Mouse (Mus musculus): ENCODE data around the gene Gm28729.
"Not testable (repeated sequence)": the region's sequence is repeated elsewhere in the genome, so short reads cannot be mapped to it uniquely, and the experiment has no call there.

Gene Gm28729

DNA sequence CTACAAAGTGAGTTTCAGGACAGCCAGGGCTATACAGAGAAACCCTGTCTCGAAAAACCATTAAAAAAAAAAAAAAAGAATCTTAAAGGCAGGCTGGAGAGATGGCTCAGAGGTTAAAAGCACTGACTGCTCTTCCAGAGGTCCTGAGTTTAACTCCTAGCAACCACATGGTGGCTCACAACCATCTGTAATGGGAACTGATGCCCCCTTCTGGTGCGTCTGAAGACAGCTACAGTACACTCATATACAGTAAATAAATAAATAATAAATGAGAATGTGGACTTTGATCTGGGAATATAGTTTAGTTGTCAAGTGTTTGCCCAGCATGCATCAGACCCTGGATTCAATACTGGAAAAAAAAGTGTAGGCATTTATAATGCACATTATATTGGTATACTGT is 3.5 kb downstream of the Gm28729 start:
- DNase-seq (ENCODE audit: low spot score), result not testable (repeated sequence)

DNA sequence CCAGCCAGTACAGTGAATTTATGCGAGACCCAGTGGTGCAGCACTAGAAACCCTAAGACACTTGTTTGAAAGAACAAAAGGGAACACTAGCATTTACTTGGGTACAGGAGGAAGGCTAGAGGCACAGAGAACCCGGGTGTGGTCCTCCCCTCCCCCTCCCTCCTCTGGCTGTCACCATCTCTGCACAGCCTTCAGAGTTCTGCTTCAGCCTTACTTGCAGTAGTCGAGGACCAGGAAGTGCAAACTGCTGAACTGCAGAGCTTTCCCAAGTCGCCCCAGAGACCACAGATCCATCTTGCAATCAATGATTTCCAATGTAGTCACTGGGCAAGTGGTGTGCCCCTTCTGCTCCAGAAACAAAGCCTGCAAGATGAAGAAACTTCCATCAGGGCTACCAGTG is 7.6 kb downstream of the Gm28729 start:
- DNase-seq (ENCODE audit: low spot score), result no peak

DNA sequence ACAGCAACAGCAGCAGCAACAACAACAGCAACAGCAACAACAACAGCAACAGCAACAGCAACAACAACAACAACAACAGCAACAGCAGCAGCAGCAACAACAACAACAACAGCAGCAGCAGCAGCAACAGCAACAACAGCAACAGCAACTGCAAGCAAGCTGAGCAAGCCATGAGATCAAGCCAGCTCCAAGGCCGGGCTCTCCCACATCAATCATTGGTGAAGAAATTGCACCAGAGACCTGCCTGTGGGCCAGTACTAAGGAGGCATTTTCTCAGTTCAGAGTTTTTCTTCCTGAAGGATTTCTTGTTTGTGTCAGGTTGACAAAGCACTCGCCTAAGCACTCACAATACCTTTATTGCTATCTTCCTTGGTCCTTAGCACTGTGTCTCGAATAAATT is 8.3 kb downstream of the Gm28729 start:
- DNase-seq (ENCODE audit: low spot score), result no peak

DNA sequence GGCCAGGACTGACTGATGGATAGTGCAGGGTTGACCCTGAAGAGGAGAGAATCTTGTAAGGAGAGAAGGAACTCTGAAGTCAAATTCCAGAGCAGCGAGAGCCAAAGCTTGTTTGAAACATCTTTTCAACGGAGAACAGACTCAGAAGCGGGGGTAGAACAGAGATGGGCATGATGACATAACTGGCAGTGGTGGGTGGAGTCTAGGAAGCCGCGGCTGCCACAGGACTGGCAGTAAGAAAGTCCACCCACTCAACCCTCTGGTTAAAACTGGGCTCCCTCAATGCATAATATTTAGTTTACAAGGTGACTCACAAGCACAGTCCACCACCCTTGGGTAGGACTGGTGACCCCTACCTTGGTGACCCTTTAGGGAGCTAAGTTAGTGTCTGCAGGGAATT is 9.3 kb downstream of the Gm28729 start:
- DNase-seq (ENCODE audit: low spot score), result no peak

DNA sequence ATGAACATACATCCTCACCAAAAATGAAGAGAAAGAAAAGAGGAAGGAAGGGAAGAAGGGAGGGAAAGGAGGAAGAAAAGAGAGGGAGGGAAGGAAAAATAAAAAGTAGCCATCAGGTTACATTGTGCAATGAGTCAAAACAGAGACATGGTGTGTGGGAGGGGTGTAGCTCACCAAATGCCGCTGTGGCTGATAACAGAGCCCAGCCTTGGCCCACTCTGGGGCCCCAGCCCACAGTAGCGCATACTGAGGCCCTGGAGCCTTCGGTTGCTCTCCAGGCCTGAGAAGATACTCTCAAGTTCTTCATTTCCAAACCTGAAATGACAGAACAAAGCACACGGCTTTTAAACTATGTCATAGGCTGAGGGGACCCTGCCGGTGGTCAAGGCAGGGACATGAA is 10.8 kb downstream of the Gm28729 start:
- no peak for DNase-seq (ENCODE audit: low spot score)

DNA sequence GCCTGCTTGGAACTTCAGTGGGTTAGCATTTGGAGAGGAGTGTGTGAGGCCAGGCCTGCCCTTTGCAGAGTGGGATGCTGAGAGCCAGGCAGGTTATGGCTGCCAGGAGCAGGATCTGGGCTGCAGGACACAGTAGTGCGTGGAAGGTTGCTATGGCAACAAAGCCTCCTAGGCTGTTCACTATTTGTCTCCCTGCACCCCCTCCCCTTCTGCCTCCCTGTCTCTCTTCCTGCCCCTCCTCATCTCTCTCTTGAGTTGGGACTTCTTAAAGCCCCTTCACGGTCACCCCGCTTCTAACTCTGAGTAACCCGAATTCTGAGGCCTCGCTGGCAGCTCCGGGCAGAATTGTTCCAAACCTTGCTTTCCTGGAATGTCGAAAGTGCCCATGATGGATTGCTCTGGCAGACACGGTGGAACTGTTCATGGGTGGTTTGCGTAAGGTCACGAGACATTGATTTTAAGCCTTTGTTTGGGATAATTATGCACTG is 19.0 kb downstream of the Gm28729 start:
- peak; percentile 36 for DNase-seq (ENCODE audit: low spot score)

DNA sequence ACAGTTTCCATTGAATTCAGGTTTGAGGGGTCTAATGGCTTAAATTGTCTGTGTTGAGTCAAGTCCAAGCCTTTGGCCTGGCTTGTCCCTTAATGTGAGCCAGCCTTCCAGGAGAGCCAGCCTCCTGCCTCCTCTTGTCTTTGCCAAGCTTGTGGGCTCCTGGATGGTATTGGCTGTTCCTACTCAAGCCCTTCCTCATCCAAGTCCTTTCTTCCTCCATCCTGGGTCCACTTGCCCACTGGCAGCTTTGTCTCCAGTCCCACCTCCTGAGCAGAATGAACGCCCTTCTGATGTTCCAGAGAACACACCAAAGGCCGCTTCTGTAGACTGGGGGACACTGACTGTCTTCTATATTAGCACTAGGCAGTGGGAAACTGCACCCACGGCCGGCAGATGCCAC is 19.9 kb downstream of the Gm28729 start:
- no peak for DNase-seq (ENCODE audit: low spot score)

DNA sequence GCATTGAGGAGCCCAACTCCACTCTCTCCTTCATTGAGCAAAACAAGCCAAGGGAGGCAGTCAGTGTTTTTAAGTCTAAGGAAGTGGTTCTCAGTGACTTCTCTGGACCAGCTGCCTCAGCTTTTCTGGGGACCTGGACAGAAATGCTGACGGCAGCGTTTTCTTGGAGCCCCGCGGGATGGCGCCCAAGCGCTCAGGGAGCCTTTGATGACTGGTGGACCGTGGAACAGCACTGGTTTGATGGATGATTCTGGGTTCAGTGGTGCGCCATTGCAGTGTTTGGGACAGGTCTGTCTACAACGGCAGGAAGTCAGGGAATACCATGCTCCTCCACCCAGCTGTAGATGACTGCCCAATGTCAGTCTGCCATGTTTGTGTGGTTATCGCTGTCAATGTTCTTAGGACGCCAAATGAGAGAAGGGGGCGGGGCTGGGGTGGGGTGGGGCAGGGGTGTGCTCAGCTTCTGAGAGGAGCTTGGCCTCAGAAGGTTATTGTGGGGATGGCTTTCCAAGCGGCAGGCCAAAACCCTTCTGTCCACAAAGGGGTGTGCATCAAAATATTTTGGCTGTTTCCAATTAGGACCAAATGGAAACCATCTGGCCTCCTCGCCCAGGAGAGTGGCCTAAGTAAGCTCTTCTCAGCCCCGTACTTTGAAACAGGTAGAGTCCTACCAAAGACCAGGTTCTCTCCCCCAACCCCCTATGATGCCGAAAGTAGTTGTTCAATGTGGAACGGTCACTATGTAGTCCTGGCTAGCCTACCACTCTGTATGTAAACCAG is 20.8 kb downstream of the Gm28729 start:
- DNase-seq (ENCODE audit: low spot score), result no peak

DNA sequence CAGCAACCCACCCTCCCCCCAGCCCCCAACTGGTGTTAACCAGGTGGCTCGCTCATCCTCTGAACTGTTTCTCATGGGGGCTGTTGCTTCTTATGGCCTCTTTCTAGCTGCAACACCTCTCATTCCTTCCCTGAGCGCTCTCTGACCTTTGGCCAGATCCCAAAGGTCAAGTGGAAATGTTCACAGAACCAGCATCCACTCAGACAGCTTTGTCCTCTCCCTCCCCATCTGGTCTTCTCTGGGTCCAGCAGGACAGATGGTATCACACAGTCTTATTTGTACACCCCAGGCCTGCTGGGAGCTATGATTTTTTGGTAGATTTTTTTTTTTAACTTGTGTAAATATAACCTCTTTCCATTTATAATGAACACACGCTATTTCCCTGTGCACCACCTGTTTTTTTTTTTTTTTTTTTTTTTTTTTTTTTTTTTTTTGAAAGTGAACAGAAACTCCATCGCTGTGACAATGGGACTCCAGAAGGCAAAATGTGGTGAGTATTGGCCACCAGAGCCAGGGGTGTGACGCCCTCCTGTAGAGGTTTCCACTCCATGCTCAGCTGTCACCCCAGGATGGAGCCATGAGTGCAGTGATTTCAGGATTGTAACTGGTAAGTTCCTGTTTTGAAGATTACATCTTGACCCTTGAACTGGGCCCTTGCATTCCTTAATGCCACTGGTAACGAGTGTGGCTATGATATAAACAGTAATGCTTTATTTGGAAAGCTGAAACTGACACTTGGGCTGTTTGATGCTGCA is 22.0 kb downstream of the Gm28729 start:
- no peak for DNase-seq (ENCODE audit: low spot score)

DNA sequence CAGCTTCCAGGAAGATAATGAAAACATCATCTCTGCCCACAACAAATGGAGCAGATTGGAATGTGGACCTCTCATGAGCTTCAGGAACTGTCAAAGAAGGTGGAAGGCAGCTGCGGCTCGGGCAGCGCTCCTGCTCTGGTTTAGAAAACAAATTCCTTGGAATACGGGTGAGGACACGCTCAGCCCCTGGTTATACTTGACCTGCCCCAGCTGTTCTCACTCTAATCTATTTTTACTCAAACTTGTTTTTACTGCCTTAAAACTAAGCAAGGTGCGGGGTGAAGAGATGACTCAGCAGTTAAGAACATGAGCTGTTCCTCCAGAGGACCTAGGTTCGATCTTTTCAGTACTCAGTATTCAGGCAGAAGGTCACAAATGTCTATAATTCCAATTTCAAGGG is 23.8 kb downstream of the Gm28729 start:
- no peak for DNase-seq (ENCODE audit: low spot score)

DNA sequence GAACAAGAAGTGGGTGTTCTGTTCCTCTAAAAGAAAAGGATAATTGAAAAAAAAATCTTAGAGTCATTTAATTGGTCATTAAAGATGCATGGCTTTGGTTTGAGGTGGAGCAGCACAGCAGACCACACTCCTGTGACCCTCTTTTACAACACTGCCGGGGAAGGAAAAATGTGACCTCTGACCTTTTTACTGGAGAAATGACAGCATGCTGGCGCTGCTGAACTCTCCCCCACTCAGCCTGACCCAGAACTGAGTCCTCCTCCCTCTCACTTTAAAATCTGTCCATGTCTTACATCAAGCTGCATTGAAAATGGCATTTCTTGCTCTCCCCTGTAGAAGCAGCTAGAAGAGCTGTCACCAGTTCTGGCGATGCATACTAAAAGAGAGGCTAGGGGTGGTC is 31.9 kb downstream of the Gm28729 start:
- DNase-seq (ENCODE audit: low spot score), result no peak

DNA sequence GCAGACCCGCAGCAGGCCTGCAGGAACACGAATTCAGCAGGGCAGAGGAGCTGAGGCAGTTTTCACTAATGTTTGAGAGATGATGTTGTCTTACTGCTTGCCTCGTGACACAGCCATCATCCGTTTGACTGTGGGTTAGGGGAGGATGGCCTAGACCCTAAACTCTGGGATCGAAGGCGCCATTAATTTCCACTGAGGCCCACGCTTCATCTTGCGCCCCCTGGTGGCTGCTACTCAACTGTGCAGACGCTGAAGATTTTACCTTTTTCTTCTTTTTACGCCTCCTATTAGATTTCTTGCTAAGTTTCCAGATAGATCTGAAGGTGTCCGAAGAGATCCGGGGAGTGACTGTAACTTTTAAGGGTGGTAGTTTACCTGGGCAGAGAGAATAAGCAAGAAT is 33.3 kb downstream of the Gm28729 start:
- DNase-seq (ENCODE audit: low spot score), result peak; percentile 21

DNA sequence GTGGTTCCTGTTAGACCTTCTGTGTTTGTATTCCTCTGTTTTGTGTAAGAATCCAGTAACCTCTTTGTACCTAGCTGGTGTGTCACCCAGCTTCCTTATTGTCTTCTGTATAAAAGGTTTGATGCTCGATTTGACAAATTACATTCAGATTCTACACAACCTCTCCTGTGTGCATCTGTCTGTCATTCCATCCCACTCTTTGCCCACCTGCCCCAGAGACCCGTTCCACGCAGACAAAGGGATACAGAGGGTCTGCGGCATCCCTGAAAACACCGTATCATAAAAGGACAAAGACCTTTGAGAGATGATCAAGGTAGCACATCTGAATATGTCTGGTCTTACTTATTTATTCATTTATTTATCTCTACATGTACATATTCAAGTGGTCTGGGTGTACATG is 37.2 kb downstream of the Gm28729 start:
- DNase-seq (ENCODE audit: low spot score), result not testable (repeated sequence)

DNA sequence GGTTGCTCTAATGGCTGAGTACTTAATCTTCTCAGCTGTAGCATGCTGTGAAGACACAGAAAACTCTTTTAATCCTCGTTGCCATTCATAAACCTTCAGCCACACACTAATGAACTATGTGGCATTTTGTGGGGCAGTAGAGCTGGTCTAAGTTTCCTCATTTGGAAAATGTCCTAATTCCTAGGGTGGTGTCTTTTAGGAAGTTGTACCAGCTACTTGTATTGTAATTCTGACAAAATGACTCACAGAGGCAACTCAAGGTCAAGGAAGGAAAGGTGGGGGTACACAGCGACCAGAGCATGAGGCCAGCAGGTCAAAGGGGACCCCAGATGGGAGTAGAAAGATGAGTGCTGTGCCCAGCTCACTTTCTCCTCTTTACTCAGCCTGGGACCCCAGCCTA is 41.4 kb downstream of the Gm28729 start:
- DNase-seq (ENCODE audit: low spot score), result no peak

DNA sequence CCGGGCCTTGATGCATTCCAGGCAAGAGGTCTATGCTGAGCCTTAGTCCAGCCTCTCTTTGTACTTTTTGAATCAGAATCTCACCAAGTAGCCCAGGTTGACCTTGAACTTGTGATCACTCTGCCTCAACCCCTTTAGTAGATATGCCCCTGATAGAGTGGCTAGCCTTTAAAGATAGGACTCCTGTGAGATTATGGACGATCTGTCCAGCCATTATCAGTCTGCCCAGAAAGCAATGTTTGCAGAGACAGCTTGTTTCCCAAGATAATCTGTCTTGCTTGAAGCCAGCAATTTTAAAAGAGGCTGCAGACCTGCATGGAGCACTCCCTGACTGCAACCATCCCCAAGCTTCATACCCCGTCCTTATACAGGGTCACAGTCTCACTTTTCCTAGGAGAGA is 42.0 kb downstream of the Gm28729 start:
- no peak for DNase-seq (ENCODE audit: low spot score)

DNA sequence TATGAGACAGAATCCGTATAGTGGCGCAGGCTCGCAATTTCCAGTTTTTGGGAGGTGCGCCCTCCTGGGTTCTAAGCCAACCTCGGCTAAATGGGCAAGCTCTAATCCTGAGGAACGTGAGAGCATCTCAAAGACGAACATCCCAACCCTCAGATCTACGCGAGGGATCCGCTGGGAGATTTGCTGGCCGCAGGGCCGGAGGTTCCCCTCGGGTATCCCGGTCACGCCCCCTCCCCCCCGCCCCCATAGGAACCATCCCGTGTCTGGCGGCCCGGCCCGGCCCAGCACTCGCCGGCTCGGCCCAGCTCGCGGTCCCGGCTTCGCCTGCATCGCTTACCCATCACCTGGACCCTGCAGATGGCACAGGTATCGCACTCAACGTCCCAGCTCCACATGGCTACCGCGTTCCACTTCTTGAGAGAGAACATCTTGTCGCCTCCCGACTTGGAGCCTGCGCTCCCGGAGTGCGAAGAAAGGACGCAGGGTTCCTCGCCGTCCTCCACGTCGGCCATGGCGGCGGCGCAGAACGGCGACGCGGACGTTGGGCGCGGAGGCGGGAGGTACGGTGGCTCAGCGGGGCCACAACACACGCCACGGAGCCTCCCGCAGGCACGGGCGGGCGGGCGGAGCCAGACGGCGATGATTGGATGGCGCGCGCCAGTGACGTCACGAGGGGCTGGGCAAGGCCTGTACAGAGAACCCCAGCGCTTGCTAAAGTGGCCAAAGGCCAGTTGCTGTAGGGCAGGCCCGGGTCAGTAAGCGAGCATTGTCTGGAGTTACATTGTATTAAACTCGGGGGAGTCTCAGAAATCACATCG is 46.8 kb downstream of the Gm28729 start, which contains the start of gene Rnf7:
TSS of gene Rnf7 (minus strand) at position 605 of the 818 bp plus-strand sequence.
- DNase-seq (ENCODE audit: low spot score), result peak; percentile 98

DNA sequence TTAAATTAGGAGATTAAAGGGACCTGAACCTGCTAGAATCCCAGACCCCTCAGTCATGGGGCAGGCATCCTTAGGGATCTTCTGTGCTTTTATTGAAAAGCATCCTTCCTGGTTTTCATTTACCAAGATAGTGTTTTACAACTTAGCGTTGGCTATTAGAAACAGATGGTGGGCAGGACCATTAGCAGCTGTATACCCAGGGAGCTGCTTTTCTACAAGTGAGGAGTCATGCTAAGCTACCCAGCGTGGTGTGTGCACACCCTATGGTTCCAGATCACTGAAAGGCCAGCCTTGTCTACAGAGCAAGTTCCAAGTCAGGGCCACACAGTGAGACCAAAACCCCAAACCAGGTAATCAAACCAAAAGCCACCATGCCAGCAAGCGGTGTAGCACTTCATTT is 52.7 kb downstream of the Gm28729 start:
- DNase-seq (ENCODE audit: low spot score), result no peak

DNA sequence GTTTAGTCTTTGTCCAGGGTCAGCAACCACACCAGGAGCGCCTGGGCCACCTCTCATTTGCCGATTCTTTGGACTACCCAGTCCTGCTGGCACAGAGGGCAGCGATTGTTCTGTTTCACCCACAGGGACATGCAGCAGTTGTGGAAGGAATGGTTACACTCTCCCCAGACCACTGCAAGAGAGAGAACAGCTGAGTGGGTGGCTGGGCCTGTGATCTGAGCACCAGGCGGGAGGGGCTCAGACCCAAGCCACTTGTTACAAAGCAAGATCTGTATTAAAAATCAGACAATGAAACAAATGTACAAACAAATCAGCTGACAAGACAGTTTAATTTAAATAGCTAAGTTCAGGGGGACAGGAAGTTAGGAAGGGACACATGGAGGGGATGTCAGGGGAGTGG is 53.4 kb downstream of the Gm28729 start:
- DNase-seq (ENCODE audit: low spot score), result not testable (repeated sequence)

DNA sequence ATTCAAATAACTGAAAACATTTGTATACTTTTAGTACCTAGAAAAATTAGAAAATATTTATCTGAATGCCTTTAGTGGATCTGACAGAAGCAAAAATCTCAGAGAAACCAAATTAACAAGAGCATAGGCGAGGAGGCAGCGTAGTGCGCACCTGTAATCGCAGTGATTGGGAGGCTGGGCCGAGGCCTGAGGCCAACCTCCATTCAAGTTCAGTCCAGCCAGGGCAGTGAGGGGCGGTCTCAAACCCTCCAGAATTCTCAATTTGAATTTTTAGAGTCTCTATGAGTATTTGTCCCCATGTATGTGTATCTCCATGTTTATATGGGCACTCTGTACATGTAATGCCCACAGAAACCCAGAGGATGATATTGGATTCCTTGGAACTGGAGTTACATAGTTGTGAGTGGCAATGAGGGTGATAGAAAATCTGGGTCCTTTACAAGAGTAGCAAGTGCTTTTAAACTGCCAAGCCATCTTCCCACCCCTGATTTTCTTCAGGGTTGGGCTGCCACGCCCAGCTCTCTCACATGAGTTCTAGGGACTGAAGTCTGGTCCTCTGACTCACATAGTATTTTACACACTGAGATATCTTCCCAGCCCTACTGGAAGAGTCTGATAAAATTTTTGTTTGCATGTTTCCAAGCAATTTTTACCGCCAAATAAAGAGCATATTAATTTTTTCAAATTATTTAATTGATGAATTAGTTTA is 54.6 kb downstream of the Gm28729 start:
- DNase-seq (ENCODE audit: low spot score), result no peak

DNA sequence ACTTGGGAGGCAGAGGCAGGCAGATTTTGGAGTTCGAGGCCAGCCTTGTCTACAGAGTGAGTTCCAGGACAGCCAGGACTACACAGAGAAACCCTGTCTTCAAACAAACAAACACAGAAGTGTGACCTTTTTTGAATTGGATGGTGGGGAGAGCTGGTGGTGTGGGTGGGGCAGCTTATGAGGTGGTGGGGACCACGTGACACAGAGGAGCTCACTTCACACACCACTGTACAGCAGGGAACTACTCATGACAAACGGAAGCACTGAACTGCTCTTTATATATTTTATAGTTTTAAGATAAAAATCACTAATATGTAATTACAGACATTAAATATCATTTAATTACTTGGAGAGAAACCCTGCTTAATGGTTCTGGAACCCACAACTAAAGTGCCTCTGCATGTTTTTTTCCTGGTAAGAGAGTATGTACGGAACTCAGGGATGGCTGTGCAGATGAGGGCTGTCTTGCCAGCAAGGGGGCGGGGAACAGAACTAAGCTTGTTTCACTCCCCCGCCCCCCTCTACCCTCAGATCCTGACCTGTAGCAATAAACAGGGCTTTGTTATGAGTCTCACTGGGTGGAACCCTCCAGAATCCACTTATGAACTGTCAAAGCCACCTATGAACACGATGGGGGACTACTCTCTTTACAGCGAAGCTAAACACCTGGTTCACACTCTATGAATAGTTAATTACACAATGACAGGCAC is 55.4 kb downstream of the Gm28729 start:
- no peak for DNase-seq (ENCODE audit: low spot score)

DNA sequence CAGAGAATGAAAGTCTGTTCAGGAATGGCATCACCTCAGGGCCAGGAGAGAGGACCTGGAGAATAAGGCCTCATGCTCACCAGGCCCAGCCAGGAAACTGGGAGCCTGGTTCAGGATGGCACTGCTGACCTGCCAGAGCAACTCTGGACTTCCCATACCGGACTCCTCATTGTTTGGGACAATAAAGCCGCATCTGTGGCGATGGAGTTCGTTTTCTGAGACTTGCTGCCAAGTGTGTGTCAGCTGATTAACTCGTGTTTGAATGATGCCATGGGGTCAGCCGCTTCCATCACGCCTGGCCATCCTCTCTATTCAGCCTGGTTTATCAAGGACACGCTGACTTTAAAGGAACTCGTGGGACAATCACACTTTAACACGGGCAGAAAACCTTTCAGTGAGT is 61.4 kb downstream of the Gm28729 start:
- no peak for DNase-seq (ENCODE audit: low spot score)
